ENCODE assay signal across 18 mouse cellular contexts in the genomic region with DNA sequence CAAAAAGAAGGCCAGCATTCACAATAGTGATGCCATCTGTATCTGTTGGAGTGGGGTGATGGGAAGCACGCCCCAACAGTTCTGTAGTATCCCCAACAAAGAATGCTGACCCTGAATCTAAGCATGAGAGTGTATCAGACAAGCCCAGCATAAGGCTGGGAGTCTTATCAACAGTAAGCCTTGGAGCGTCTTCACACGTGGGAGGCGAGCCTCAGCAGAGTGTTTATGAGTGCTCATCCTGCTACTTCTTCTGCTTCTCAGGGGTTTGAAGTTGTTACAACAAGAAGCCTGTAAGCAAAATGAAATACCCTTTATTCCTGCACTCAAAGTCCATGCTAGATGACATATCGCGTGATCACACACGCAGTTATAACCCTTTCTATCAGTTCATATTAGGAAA.
"Had no signal": no experiment of that assay in that cellular context is flagged by ENCODE, and none has a peak within 500 bp of the region (broad histone marks: within the 10 kb centered on the region; RNA-seq: fewer than 3 reads in every experiment).

No protein-coding gene starts in this region.

- H3K36me3 ChIP-seq: intestine, embryonic 15.5 days; kidney, embryonic 15.5 days; liver, embryonic 13.5 days; midbrain, embryonic 12.5 days; midbrain, embryonic 15.5 days; neural tube, embryonic 12.5 days; neural tube, embryonic 15.5 days had no signal

- H3K27me3 ChIP-seq: intestine, embryonic 15.5 days; kidney, embryonic 15.5 days; liver, embryonic 13.5 days; midbrain, embryonic 12.5 days; midbrain, embryonic 15.5 days; neural tube, embryonic 12.5 days; neural tube, embryonic 15.5 days had no signal

- H3K4me1 ChIP-seq: intestine, embryonic 15.5 days; kidney, embryonic 15.5 days; liver, embryonic 13.5 days; midbrain, embryonic 12.5 days; midbrain, embryonic 15.5 days; neural tube, embryonic 12.5 days; neural tube, embryonic 15.5 days had no signal

- H3K9me3 ChIP-seq: intestine, embryonic 15.5 days; kidney, embryonic 15.5 days; liver, embryonic 13.5 days; midbrain, embryonic 12.5 days; midbrain, embryonic 15.5 days; neural tube, embryonic 12.5 days; neural tube, embryonic 15.5 days had no signal

- H3K4me3 ChIP-seq: intestine, embryonic 15.5 days; kidney, embryonic 15.5 days; liver, embryonic 13.5 days; midbrain, embryonic 12.5 days; midbrain, embryonic 15.5 days; neural tube, embryonic 12.5 days; neural tube, embryonic 15.5 days had no signal

- H3K27ac ChIP-seq: intestine, embryonic 15.5 days; kidney, embryonic 15.5 days; liver, embryonic 13.5 days; midbrain, embryonic 12.5 days; midbrain, embryonic 15.5 days; neural tube, embryonic 12.5 days; neural tube, embryonic 15.5 days; stomach, postnatal 0 days had no signal

- H3K9ac ChIP-seq: intestine, embryonic 15.5 days; kidney, embryonic 15.5 days; liver, embryonic 13.5 days; midbrain, embryonic 12.5 days; midbrain, embryonic 15.5 days; neural tube, embryonic 12.5 days; neural tube, embryonic 15.5 days had no signal

- DNase-seq: kidney, adult 11 months; kidney, adult 8-10 months; kidney, postnatal 10 days; kidney, postnatal 36 days; layer of hippocampus, adult 9-11 months; liver, embryonic 13.5 days; lung, adult 2 months; lung, postnatal 14 days; lung, postnatal 4 days; retina, postnatal 1 day; thymus, postnatal 25 days had no signal
